Mouse (Mus musculus): Measurements from ENCODE around the gene Mfrp. TPM values are rescaled to one million over a fixed set of nuclear protein-coding genes. Genes with fewer than 3 reads are reported as not detected.

Mfrp gene
- polyA plus RNA-seq, 1 experiment from 2014 or later: not detected

DNA sequence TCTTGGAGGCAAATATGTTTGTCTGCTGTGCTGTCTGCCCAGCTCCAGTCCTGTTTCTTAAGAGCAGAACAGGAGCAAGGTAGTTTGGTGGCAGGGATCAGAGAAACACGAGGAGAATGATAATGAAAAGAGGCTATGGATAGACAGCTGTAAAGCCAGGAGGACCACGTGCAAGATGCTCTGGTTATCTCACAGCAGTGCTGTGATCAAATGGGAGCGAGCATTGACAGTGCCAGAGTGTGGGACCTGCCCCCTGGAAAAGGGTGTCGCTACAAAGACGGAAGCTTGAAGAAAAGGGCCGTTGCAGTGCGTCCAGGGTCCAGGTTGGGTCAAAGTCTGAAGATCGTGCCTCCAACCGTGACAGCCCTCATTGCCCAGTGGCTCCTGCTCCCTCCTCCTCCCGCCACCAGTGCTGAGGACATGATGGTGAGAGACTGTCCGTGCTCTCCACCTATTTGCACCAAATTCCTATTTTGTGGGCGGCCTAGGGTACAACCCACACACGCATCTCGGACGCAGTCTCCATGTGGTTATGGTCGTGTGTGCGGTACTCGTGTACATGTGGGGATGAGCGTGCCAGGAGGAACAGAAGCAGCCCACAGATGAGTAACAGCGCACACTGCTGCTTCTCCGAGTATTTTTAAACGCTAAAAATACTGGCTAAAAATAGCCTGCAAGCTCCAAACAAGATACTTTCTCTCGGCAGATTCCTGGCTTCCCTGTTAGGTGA, 18.0 kb upstream of the Mfrp start:
- WGBS: 8% methylated on average over 23 of the region's 23 CpGs
- Histone ChIP-seq H3K4me1 (ENCODE audit: control insufficient read depth, insufficient read depth, low read length) (peaks cover 13% of the 10 kb centered on the region; the same call in 1 of the 2 replicates), H3K36me3 (ENCODE audit: control insufficient read depth, insufficient read depth, low read length) (no peaks in the 10 kb centered on the region), H3K9me3 (ENCODE audit: control insufficient read depth, low read length) (no peaks in the 10 kb centered on the region), H3K27ac (ENCODE audit: low read depth, low read length) (no peak overlapping the region), H3K9ac (replicated peaks; ENCODE audit: low read depth, low read length) (no peak overlapping the region), H3K4me2 (ENCODE audit: low read depth, low read length) (peak overlapping the region; percentile 99), H3K4me3 (ENCODE audit: low read depth, low read length) (no peak overlapping the region; the same call in 1 of the 2 replicates), H3K27me3 (ENCODE audit: control insufficient read depth, insufficient read depth, low read length) (peaks cover 3% of the 10 kb centered on the region)
- ATAC-seq (ENCODE audit: low read depth): no peak

DNA sequence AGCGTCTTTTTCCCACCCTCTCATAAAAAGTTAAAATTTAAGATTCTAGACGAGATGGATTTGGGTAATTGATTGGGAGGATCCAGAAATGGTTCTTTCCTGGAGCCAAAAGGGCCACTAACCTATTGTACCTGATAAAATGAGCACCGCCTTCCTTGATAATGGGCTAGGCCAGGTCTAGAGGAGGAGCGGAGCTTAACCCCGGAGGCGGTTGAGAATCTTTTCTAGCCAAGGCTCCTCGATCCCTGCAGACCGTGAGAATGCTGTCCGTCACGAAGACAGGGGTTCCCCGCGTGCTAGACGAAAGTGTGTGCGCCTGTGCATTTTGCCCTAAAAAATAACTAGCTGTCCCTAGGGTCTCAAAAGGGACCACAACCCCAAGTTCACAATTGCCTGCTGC, 17.3 kb upstream of the Mfrp start:
- peak overlapping the region; percentile 48 for H3K4me3 ChIP-seq (ENCODE audit: low read depth, low read length)
- H3K36me3 ChIP-seq (ENCODE audit: control insufficient read depth, insufficient read depth, low read length): no peaks in the 10 kb centered on the region
- peaks cover 3% of the 10 kb centered on the region for H3K27me3 ChIP-seq (ENCODE audit: control insufficient read depth, insufficient read depth, low read length)
- H3K27ac ChIP-seq (ENCODE audit: low read depth, low read length): no peak overlapping the region
- no peaks in the 10 kb centered on the region for H3K9me3 ChIP-seq (ENCODE audit: control insufficient read depth, low read length)
- peaks cover 7% of the 10 kb centered on the region; the same call in 1 of the 2 replicates for H3K4me1 ChIP-seq (ENCODE audit: control insufficient read depth, insufficient read depth, low read length)
- H3K9ac ChIP-seq (replicated peaks; ENCODE audit: low read depth, low read length): no peak overlapping the region; the same call in 1 of the 2 replicates
- WGBS: 2% methylated on average over 14 of the region's 14 CpGs
- peak overlapping the region; percentile 99 for H3K4me2 ChIP-seq (ENCODE audit: low read depth, low read length)
- 0 out of 2 replicates have a peak, but pooled peaks have one; percentile 18 for ATAC-seq (ENCODE audit: low read depth)

DNA sequence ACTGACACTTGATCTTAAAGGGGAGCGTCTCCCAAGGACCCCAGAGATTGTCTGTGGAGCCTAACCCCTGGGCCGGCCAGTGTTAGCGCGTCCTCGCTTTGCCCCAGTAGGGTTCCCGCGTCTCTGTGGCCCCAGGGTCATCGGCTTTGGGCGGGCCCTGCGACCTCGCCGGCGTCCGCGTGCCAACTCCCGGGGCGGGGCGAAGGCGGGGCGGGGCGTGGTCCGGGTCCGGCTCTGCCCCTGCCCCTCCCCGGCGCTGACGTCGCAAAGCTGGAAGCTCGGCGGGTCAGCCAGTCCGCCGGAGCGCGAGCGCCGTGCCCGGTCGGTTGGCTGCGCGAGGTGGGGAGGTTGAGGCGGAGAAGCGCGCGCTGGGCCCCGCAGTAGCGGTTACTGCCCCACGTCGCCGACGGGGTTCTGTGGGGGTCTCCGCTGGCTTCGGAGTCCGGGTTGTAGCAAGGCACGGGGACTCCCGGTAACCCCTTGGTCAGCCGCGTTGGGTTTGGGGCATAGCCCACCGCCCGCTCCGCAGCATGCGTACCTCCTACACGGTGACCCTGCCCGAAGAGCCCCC, 16.8 kb upstream of the Mfrp start:
- Histone ChIP-seq H3K4me2 (ENCODE audit: low read depth, low read length) (peak overlapping the region; percentile 99), H3K36me3 (ENCODE audit: control insufficient read depth, insufficient read depth, low read length) (no peaks in the 10 kb centered on the region), H3K9me3 (ENCODE audit: control insufficient read depth, low read length) (no peaks in the 10 kb centered on the region), H3K4me3 (ENCODE audit: low read depth, low read length) (peak overlapping the region; percentile 48), H3K27me3 (ENCODE audit: control insufficient read depth, insufficient read depth, low read length) (peaks cover 3% of the 10 kb centered on the region), H3K4me1 (ENCODE audit: control insufficient read depth, insufficient read depth, low read length) (peaks cover 7% of the 10 kb centered on the region; the same call in 1 of the 2 replicates), H3K27ac (ENCODE audit: low read depth, low read length) (no peak overlapping the region), H3K9ac (replicated peaks; ENCODE audit: low read depth, low read length) (peak overlapping the region; percentile 62)
- ATAC-seq (ENCODE audit: low read depth): peak; percentile 80
- under 1% methylated on average over 62 of the region's 62 CpGs for WGBS

DNA sequence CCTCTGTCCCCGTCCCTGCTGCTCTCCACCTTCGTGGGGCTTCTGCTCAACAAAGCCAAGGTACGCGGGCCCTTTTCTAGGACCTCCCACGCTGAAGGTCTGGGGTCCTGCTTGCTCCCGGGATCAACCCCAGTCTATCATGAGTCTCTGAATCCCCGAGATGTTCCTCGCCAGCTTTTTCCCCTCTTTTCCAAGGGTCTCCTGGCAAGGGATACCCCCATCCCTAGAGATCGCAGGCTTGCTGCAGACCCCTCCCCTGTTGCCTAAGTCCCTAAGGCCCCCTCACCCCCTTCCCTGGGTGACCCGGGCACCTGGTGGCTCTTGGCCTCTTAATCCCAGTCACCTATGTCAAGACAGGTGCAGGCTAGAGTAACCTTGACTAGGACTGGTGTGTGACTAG, 16.3 kb upstream of the Mfrp start:
- peaks cover 7% of the 10 kb centered on the region; the same call in 1 of the 2 replicates for H3K4me1 ChIP-seq (ENCODE audit: control insufficient read depth, insufficient read depth, low read length)
- H3K4me2 ChIP-seq (ENCODE audit: low read depth, low read length): peak overlapping the region; percentile 99
- H3K36me3 ChIP-seq (ENCODE audit: control insufficient read depth, insufficient read depth, low read length): no peaks in the 10 kb centered on the region
- no peaks in the 10 kb centered on the region for H3K9me3 ChIP-seq (ENCODE audit: control insufficient read depth, low read length)
- H3K9ac ChIP-seq (replicated peaks; ENCODE audit: low read depth, low read length): peak overlapping the region; percentile 62
- H3K27ac ChIP-seq (ENCODE audit: low read depth, low read length): no peak overlapping the region
- ATAC-seq (ENCODE audit: low read depth): no peak
- peak overlapping the region; percentile 48 for H3K4me3 ChIP-seq (ENCODE audit: low read depth, low read length)
- peaks cover 3% of the 10 kb centered on the region for H3K27me3 ChIP-seq (ENCODE audit: control insufficient read depth, insufficient read depth, low read length)
- WGBS: 2% methylated on average over 10 of the region's 10 CpGs

DNA sequence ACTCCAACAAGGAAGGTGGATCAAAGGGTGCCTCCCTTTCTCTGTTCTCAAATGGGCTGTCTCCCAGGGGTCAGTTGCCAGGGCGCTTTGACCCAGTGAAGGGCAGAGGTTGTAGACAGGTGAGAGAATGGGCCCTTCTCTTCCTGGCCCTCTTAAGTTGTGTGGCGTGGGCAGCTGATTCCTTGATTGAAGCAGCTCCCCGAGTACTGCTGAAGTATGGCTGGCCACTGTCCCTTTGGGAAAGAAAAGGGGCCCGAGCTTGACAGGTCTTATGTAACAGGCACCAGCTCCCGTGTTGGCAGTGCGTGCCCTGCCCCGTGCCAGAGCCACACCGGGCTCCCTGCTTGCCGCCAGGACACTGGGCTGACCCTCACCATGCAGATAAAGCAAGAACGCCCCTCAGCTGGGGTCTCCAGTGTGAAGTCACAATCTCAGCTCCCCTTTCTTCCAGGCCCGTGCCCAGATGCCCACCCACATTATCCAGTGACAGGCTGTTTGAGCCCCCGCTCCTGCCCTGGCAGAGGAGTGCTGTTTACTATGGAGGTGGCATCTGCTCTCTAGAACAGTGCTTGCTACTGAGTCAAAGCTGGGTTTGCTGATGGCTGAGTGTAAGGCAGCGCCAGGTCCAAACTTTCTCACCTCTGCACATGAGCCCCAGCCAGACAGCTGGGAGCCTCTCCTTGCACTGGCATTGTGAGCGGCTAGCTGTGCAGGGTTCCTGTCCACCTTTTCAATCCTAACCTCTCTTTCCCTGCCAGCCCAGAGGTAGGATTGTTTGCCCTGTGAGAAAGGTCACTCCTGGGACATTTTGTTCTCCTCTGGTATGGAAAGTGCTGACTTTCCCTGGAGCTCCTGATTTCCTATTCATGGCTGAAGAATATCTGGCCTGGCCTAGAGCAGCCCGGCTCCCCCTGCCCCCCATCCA, 15.5 kb upstream of the Mfrp start:
- Histone ChIP-seq H3K36me3 (ENCODE audit: control insufficient read depth, insufficient read depth, low read length) (no peaks in the 10 kb centered on the region), H3K9me3 (ENCODE audit: control insufficient read depth, low read length) (no peaks in the 10 kb centered on the region), H3K4me2 (ENCODE audit: low read depth, low read length) (peak overlapping the region; percentile 99), H3K27me3 (ENCODE audit: control insufficient read depth, insufficient read depth, low read length) (peaks cover 3% of the 10 kb centered on the region), H3K4me1 (ENCODE audit: control insufficient read depth, insufficient read depth, low read length) (peaks cover 7% of the 10 kb centered on the region; the same call in 1 of the 2 replicates), H3K27ac (ENCODE audit: low read depth, low read length) (no peak overlapping the region), H3K9ac (replicated peaks; ENCODE audit: low read depth, low read length) (no peak overlapping the region), H3K4me3 (ENCODE audit: low read depth, low read length) (no peak overlapping the region)
- no peak for ATAC-seq (ENCODE audit: low read depth)
- 69% methylated on average over 15 of the region's 15 CpGs for WGBS

DNA sequence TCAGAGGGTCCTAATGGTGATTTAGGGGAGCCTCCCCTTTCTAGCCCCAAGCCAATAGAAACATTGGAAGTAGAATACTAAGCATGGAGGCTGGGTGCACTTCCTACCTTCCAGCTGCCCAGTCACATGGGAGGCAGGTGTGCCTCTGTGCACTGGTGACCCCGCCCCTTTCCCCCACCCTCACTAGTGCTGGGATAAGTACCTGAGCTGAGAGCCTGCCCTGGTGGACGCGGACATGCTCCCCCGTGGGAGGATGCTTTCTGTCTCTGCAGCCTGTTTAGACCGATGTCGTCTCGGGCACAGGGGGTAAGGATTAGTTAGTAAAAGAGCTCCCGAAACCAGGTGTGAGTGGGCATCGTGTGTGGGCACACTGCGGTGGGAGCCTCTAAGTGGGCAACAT, 14.6 kb upstream of the Mfrp start:
- no peak overlapping the region for H3K4me2 ChIP-seq (ENCODE audit: low read depth, low read length)
- peaks cover 3% of the 10 kb centered on the region for H3K27me3 ChIP-seq (ENCODE audit: control insufficient read depth, insufficient read depth, low read length)
- H3K9ac ChIP-seq (replicated peaks; ENCODE audit: low read depth, low read length): no peak overlapping the region

DNA sequence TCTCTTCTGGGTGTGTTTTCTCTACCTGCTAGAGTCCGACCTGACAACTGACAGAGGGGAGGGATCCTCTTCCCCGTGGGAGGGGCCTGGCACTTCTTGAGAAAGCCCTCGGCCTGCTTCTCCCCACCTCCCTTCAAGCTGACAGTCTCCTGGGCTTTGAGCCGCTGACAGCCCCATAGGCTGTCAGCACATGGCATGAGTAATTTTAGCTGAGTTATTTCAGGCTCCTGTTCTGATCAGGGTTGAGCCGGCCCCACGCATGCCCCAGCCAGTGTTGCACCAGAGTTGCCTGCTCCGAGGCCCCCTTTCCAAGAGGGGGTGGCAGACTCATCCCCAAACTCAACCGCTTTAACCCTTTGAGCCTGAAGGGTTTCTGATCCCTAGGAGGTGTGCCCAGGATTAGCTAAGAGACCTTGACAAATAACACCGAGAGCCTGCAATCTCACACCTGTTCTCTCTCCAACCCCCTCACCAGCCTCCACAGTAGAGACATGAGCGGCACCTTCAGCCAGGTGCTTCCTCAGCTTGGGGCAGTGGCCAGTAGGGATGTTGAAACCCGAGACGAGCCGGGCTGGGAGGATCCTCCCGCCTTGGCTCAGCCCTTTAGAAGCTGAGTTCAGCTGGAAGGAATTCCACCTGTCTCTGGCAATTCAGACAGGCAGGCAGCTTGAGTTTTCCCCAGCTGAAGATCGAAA, 13.6 kb upstream of the Mfrp start:
- ATAC-seq (ENCODE audit: low read depth): no peak
- peaks cover 7% of the 10 kb centered on the region; the same call in 1 of the 2 replicates for H3K4me1 ChIP-seq (ENCODE audit: control insufficient read depth, insufficient read depth, low read length)
- H3K36me3 ChIP-seq (ENCODE audit: control insufficient read depth, insufficient read depth, low read length): no peaks in the 10 kb centered on the region
- H3K27me3 ChIP-seq (ENCODE audit: control insufficient read depth, insufficient read depth, low read length): peaks cover 3% of the 10 kb centered on the region
- H3K4me2 ChIP-seq (ENCODE audit: low read depth, low read length): no peak overlapping the region
- H3K9ac ChIP-seq (replicated peaks; ENCODE audit: low read depth, low read length): no peak overlapping the region
- 18% methylated on average over 15 of the region's 15 CpGs for WGBS
- H3K9me3 ChIP-seq (ENCODE audit: control insufficient read depth, low read length): no peaks in the 10 kb centered on the region
- no peak overlapping the region for H3K27ac ChIP-seq (ENCODE audit: low read depth, low read length)
- H3K4me3 ChIP-seq (ENCODE audit: low read depth, low read length): no peak overlapping the region

More for the DNA sequence above, 14.6 kb upstream of the Mfrp start:
- no peak overlapping the region for H3K4me3 ChIP-seq (ENCODE audit: low read depth, low read length)
- WGBS: 48% methylated on average over 10 of the region's 10 CpGs
- H3K27ac ChIP-seq (ENCODE audit: low read depth, low read length): no peak overlapping the region
- ATAC-seq (ENCODE audit: low read depth): no peak
- no peaks in the 10 kb centered on the region for H3K9me3 ChIP-seq (ENCODE audit: control insufficient read depth, low read length)
- peaks cover 7% of the 10 kb centered on the region; the same call in 1 of the 2 replicates for H3K4me1 ChIP-seq (ENCODE audit: control insufficient read depth, insufficient read depth, low read length)
- H3K36me3 ChIP-seq (ENCODE audit: control insufficient read depth, insufficient read depth, low read length): no peaks in the 10 kb centered on the region

DNA sequence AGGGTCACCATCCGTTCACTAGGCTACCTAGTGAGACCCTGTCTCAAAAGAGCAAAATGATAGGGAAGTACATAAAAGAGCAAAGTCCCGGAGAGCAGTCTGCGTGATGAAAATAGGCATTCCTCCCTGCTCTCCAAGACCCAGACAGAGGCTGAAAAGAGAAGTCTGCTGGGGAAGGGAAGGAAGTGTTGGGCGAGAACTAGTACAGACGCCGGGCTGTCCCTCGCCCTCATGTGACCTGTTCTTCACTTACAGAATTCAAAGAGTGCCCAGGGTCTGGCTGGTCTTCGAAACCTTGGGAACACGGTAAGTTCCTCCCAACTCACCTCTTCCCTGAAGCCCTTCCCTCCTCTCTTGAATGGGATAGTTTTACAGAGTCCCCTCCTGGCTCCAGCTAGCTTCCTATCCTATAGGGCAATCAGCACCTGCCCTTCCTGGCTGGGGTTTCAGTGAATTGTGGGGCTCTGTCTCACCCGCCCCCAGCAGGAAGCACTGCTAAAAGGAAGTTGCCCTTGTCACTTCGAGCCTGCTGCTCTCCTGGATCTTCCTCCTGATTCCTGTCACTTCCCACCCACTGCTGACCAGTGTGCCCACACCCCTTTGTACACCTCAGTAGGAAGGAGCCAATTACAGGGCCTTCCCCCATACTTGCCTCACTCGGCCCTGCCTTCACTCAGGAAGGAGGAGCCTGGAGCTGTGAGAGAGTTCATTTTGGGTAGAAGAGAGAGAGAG, 12.5 kb upstream of the Mfrp start:
- 60% methylated on average over 12 of the region's 12 CpGs for WGBS
- no peak for ATAC-seq (ENCODE audit: low read depth)
- Histone ChIP-seq H3K9ac (replicated peaks; ENCODE audit: low read depth, low read length) (no peak overlapping the region), H3K4me1 (ENCODE audit: control insufficient read depth, insufficient read depth, low read length) (peaks cover 4% of the 10 kb centered on the region), H3K27me3 (ENCODE audit: control insufficient read depth, insufficient read depth, low read length) (peaks cover 3% of the 10 kb centered on the region), H3K27ac (ENCODE audit: low read depth, low read length) (no peak overlapping the region), H3K36me3 (ENCODE audit: control insufficient read depth, insufficient read depth, low read length) (no peaks in the 10 kb centered on the region), H3K4me3 (ENCODE audit: low read depth, low read length) (no peak overlapping the region), H3K4me2 (ENCODE audit: low read depth, low read length) (no peak overlapping the region), H3K9me3 (ENCODE audit: control insufficient read depth, low read length) (no peaks in the 10 kb centered on the region)
